Mouse (Mus musculus) forebrain, embryonic 10.5 days (tissue): Measurements from ENCODE around the gene Zcwpw1. TPM values are rescaled to one million over a fixed set of nuclear protein-coding genes. Genes with fewer than 3 reads are reported as not detected.
"Not testable (repeated sequence)": the region's sequence is repeated elsewhere in the genome, so short reads cannot be mapped to it uniquely, and the experiment has no call there.

Experiments used
- DNase-seq: peaks from one replicate; pipeline ENCODE4 v3.0.0-alpha.2; 2017; ENCODE audit warnings: low spot score; ENCODE audit errors: extremely low spot score
- H3K27ac ChIP-seq: fragments of 300-500 bp; sonication (generic); 2 replicates; pipeline ENCODE4 v1.5.1; 2016; ENCODE audit warnings: mild to moderate bottlenecking
- H3K27me3 ChIP-seq: fragments of 300-500 bp; sonication (generic); 2 replicates; pipeline ENCODE4 v1.6.1; 2016; ENCODE audit warnings: mild to moderate bottlenecking; ENCODE audit not compliant: poor library complexity, severe bottlenecking
- H3K36me3 ChIP-seq: fragments of 300-500 bp; sonication (generic); replicated peaks from 2 replicates; pipeline ENCODE4 v1.6.1; 2016; ENCODE audit warnings: mild to moderate bottlenecking, moderate library complexity
- H3K4me1 ChIP-seq: fragments of 300-500 bp; sonication (generic); 2 replicates; pipeline ENCODE4 v1.6.1; 2016
- H3K4me3 ChIP-seq: fragments of 300-500 bp; sonication (generic); 2 replicates; pipeline ENCODE4 v1.5.1; 2016; ENCODE audit warnings: mild to moderate bottlenecking, moderate library complexity
- H3K9me3 ChIP-seq: fragments of 300-500 bp; sonication (generic); 2 replicates; pipeline ENCODE4 v1.6.1; 2016; ENCODE audit warnings: mild to moderate bottlenecking, moderate library complexity
- WGBS: fragments of 180-500 bp; shearing (Covaris S2); methylation state at CpG from one replicate; pipeline ENCODE4 v1.1.7; 2016; 5-methylcytosine and 5-hydroxymethylcytosine counted together
- polyA plus RNA-seq: library from polyadenylated mRNA; unstranded; fragments of >200 nt; fragmentation: Nextera tagmentation; extraction: Ambion mirVana; gene quantifications from 2 replicates; pipeline ENCODE4 v1.2.1, GENCODE M21; 2016

The Zcwpw1 gene
- polyA plus RNA-seq, 1 experiment from 2014 or later, result 12.9 TPM

DNA sequence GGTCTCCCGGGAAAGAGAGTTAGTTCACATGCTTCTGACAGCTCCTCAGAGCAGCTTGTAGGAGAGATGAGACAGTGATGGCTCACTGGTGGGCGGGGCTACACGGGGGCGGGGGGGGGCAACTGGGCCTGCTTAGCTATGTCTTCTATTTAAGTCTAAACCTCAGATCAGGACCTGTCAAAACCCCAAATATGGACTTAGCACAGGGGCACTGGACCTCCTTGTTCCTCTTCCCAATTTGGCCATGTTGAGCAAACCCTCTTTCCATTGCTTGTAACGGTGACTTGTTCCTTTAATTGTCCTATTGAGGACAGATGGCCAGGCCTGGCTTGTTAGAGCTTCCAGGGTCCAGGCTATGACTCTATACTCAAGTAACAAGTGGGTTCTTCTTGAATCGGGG, 43.9 kb downstream of the Zcwpw1 start:
- WGBS, result 86% methylated on average over 6 of the region's 6 CpGs
- H3K36me3 ChIP-seq, result no peaks in the 10 kb centered on the region
- no peaks in the 10 kb centered on the region for H3K9me3 ChIP-seq
- H3K27ac ChIP-seq, result no peak overlapping the region
- no peak for DNase-seq
- no peaks in the 10 kb centered on the region for H3K4me1 ChIP-seq
- no peaks in the 10 kb centered on the region for H3K27me3 ChIP-seq
- H3K4me3 ChIP-seq, result no peak overlapping the region

DNA sequence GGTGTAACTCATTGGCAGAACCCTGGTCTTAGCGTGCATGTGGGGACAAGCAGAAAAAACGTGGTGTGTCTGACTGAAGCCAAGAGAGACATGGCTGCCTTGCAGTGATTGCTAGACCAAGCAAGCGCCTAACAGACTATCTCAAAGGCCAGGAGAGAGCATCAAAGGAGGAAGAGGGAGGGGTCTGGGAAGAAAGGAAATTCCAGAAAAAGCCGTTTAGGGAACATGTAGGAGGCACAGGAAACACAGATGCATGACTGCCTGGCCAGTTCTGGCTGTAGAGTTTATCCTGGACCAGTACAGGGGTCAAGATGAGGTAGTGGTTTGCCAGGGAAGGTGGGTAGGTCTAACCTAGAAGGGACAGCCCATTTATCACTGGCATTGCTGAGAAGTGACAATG, 45.9 kb downstream of the Zcwpw1 start:
- no peak overlapping the region for H3K27ac ChIP-seq
- DNase-seq, result no peak

GRCm38 (mm10) chr5:137835966-137836520, 48.4 kb downstream of the Zcwpw1 start, which contains the start of gene Pilra:
Gene Pilra, minus strand, starts transcription at chr5:137836281.
- H3K9me3 ChIP-seq, H3K36me3 ChIP-seq, H3K27me3 ChIP-seq, H3K27ac ChIP-seq, H3K4me3 ChIP-seq, H3K4me1 ChIP-seq, DNase-seq: not testable (repeated sequence)
- WGBS, result 83% methylated on average over 2 of the region's 2 CpGs

More for the DNA sequence above, 45.9 kb downstream of the Zcwpw1 start:
- Histone ChIP-seq H3K9me3 (no peaks in the 10 kb centered on the region), H3K36me3 (no peaks in the 10 kb centered on the region), H3K27me3 (no peaks in the 10 kb centered on the region), H3K4me3 (no peak overlapping the region), H3K4me1 (no peaks in the 10 kb centered on the region)
- 66% methylated on average over 4 of the region's 4 CpGs for WGBS

GRCm38 (mm10) chr5:137836611-137837010, 49.0 kb downstream of the Zcwpw1 start:
- no peaks in the 10 kb centered on the region for H3K4me1 ChIP-seq
- H3K27ac ChIP-seq, result no peak overlapping the region
- DNase-seq, result no peak
- H3K36me3 ChIP-seq, result no peaks in the 10 kb centered on the region
- H3K4me3 ChIP-seq, result no peak overlapping the region
- no peaks in the 10 kb centered on the region for H3K27me3 ChIP-seq
- H3K9me3 ChIP-seq, result no peaks in the 10 kb centered on the region

- H3K4me3 ChIP-seq, H3K4me1 ChIP-seq, H3K27ac ChIP-seq, H3K9me3 ChIP-seq, DNase-seq, H3K36me3 ChIP-seq, H3K27me3 ChIP-seq: not testable (repeated sequence)
Observed at GRCm38 (mm10) chr5:137837110-137837509, 49.5 kb downstream of the Zcwpw1 start.

DNA sequence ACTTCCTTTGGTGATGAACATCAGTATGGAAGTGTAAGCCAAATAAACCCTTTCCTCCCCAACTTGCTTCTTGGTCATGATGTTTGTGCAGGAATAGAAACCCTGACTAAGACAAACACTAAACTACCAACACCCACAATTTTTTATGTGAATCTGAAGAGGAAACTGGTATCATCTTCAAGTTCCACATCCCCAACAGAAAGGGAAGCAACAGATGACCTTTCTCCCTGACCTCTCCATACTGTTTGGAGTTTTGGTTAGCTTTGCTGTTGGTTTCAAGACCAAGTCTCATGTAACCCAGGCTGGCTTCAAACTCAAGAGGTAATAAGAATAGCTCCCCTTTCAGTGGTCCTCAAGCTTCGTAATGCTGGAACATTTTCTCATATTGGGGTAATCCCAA, 62.7 kb downstream of the Zcwpw1 start:
- H3K4me1 ChIP-seq, DNase-seq, H3K9me3 ChIP-seq, H3K36me3 ChIP-seq, H3K27me3 ChIP-seq, H3K4me3 ChIP-seq, H3K27ac ChIP-seq: not testable (repeated sequence)
- 87% methylated on average over 1 of the region's 1 CpGs for WGBS

DNA sequence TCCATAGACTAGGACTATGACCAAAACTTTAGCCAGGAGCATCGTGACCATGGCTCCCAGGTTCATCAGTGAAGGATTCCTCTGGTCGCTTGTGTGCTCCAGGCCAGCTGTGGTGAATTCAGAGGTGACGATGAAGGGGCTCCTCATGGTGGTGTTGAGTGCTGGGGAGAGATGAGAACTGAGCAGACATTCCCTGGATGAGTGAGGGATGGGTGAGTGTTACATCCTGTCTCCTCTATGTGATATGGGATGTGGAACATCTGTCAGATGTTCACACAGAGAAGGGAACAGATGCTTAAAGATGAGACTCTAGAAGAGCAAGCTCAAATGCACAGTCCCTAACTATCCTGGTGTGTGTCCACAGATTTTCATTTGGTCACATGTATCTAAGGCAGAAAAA, 67.3 kb downstream of the Zcwpw1 start:
- H3K36me3 ChIP-seq, H3K27me3 ChIP-seq, DNase-seq, H3K4me3 ChIP-seq, H3K9me3 ChIP-seq, H3K27ac ChIP-seq, H3K4me1 ChIP-seq: not testable (repeated sequence)
- WGBS, result 85% methylated on average over 3 of the region's 3 CpGs

DNA sequence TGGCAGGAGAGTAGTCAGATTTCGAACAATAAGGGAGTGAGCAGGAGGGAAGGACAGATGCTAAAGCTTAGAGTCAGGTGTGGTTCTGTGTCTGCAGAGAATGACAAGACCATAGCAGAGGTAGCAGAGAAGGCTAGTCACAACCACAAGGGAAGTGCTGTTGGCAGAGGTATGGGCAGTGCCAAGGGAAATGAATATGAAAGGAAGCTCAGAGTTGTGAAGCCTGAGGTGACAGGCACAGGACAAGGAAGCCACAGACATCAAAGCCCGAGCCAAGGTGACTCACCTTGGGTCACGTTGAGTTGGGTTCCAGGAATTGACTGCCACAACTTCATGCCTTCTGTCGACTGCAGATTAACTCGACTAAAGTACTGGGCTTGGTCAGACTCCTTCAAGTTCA, 69.3 kb downstream of the Zcwpw1 start:
- not testable (repeated sequence) for DNase-seq, H3K27ac ChIP-seq, H3K36me3 ChIP-seq, H3K4me1 ChIP-seq, H3K9me3 ChIP-seq, H3K27me3 ChIP-seq, H3K4me3 ChIP-seq
- 83% methylated on average over 5 of the region's 5 CpGs for WGBS

GRCm38 (mm10) chr5:137857960-137858710, 70.5 kb downstream of the Zcwpw1 start, which contains the start of gene Pilrb1:
Gene Pilrb1, minus strand, starts transcription at chr5:137858106.
- not testable (repeated sequence) for H3K27ac ChIP-seq, DNase-seq, H3K36me3 ChIP-seq, H3K4me1 ChIP-seq, H3K9me3 ChIP-seq, H3K4me3 ChIP-seq, H3K27me3 ChIP-seq
- WGBS, result 79% methylated on average over 2 of the region's 2 CpGs

GRCm38 (mm10) chr5:137864008-137864407, 76.4 kb downstream of the Zcwpw1 start:
- H3K4me3 ChIP-seq, H3K4me1 ChIP-seq, H3K27me3 ChIP-seq, DNase-seq, H3K27ac ChIP-seq, H3K9me3 ChIP-seq, H3K36me3 ChIP-seq: not testable (repeated sequence)
- 89% methylated on average over 1 of the region's 1 CpGs for WGBS

DNA sequence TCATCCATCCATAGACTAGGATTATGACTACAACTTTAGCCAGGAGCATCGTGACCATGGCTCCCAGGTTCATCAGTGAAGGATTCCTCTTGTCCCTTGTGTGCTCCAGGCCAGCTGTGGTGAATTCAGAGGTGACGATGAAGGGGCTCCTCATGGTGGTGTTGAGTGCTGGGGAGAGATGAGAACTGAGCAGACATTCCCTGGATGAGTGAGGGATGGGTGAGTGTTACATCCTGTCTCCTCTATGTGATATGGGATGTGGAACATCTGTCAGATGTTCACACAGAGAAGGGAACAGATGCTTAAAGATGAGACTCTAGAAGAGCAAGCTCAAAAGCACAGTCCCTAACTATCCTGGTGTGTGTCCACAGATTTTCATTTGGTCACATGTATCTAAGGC, 81.0 kb downstream of the Zcwpw1 start:
- not testable (repeated sequence) for DNase-seq, H3K36me3 ChIP-seq, H3K4me3 ChIP-seq, H3K27me3 ChIP-seq, H3K4me1 ChIP-seq, H3K27ac ChIP-seq, H3K9me3 ChIP-seq
- 79% methylated on average over 2 of the region's 2 CpGs for WGBS

DNA sequence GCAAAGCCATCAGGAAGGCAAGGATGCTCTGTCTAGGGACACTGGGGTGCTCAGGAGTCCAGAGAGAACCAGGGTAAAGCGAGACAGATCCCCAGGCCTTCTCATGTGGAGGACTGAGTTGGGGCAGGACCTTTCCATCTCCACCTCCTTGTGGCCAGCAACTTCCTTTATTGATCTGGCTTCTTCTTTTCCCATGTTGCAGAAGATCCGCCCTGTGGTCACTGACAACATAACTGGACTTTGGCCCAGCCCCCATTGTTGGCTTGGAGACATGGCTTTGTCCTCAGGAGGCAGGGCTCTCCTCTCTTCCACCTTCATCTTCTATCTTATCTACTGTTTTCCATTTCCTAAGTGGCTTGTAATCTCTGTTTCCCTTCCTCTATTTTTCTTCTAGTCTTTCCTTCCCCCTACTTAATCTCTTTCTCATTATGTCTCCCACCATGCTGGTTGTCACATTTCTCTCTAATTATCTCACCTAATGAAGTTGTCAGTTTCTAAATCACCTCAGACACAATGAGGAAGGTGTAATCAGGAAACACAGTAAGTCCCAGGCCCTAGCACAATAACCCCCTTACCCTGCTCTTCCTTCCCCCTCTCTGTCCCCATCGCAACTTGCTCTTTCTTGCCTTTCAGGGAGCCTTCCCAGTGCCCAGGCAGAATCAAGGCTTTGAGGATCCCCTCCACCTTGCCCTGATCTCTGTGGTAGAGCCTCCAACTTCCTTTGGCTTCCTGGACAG, 84.2 kb downstream of the Zcwpw1 start, which contains the start of gene Pilrb2:
Gene Pilrb2 (minus strand): TSS at position 172 of the 737 bp plus-strand sequence.
- WGBS, result 74% methylated on average over 3 of the region's 3 CpGs
- H3K4me1 ChIP-seq, H3K4me3 ChIP-seq, DNase-seq, H3K27me3 ChIP-seq, H3K36me3 ChIP-seq, H3K27ac ChIP-seq, H3K9me3 ChIP-seq: not testable (repeated sequence)
